Mouse (Mus musculus) ES-E14 (cell line): ENCODE data around the gene Eif1b. TPM values are rescaled to one million over a fixed set of nuclear protein-coding genes. Genes with fewer than 3 reads are reported as not detected.

Source experiments
- DNase-seq: peaks from one replicate; pipeline ENCODE4 v3.0.0-alpha.2; 2013; ENCODE audit warnings: low read depth, low spot score
- H3K27ac ChIP-seq: 2 replicates; pipeline ENCODE4 v1.5.1; 2012; ENCODE audit warnings: low read depth, mild to moderate bottlenecking, low read length, moderate library complexity, mixed read lengths; ENCODE audit not compliant: poor library complexity, insufficient read depth, severe bottlenecking
- H3K36me3 ChIP-seq: 2 replicates; pipeline ENCODE4 v1.6.1; 2012; ENCODE audit warnings: mild to moderate bottlenecking, low read length, moderate library complexity, mixed read lengths; ENCODE audit not compliant: control insufficient read depth, poor library complexity, insufficient read depth, severe bottlenecking
- H3K4me1 ChIP-seq, 2 experiments: fragments of 150-350 bp in 1 of 2; sonication (generic) in 1 of 2; 2 replicates each; pipeline ENCODE4 v1.6.1; 2012; ENCODE audit warnings: low read length in 2 of 2, mild to moderate bottlenecking in 1 of 2, mixed read lengths in 1 of 2; ENCODE audit not compliant: control insufficient read depth in 2 of 2, insufficient read depth in 2 of 2, poor library complexity in 1 of 2
- H3K4me3 ChIP-seq, 2 experiments: fragments of 150-350 bp in 1 of 2; sonication (generic) in 1 of 2; 2 replicates each; pipeline ENCODE4 v1.5.1; 2012; ENCODE audit warnings: low read length in 2 of 2, low read depth in 1 of 2, mild to moderate bottlenecking in 1 of 2, mixed read lengths in 1 of 2; ENCODE audit not compliant: insufficient read depth in 1 of 2, poor library complexity in 1 of 2, severe bottlenecking in 1 of 2
- H3K9ac ChIP-seq: 2 replicates; pipeline ENCODE4 v1.6.1; 2012; ENCODE audit warnings: low read depth, mild to moderate bottlenecking, low read length, mixed read lengths; ENCODE audit not compliant: poor library complexity, insufficient read depth, severe bottlenecking
- H3K9me3 ChIP-seq: fragments of 150-350 bp; sonication (generic); 2 replicates; pipeline ENCODE4 v1.6.1; 2012; ENCODE audit warnings: low read depth, mild to moderate bottlenecking, low read length; ENCODE audit not compliant: control insufficient read depth, insufficient read depth
- CHD2 ChIP-seq: IDR thresholded peaks from 2 replicates; pipeline ENCODE4 v1.6.1; 2014; ENCODE audit warnings: mild to moderate bottlenecking, low read depth, low read length, inconsistent platforms
- HCFC1 ChIP-seq: IDR thresholded peaks from 2 replicates; pipeline ENCODE4 v1.6.1; 2012; ENCODE audit warnings: low read length, inconsistent platforms, borderline replicate concordance; ENCODE audit not compliant: insufficient read depth
- MAFK ChIP-seq: IDR thresholded peaks from 2 replicates; pipeline ENCODE4 v1.6.1; 2014; ENCODE audit warnings: mild to moderate bottlenecking, low read depth, low read length, inconsistent platforms; ENCODE audit not compliant: insufficient read depth
- ZC3H11A ChIP-seq: IDR thresholded peaks from 2 replicates; pipeline ENCODE4 v1.6.1; 2012; ENCODE audit warnings: low read depth, mild to moderate bottlenecking, inconsistent platforms, low read length, borderline replicate concordance
- ZNF384 ChIP-seq: IDR thresholded peaks from 2 replicates; pipeline ENCODE4 v1.6.1; 2012; ENCODE audit warnings: low read depth, low read length, inconsistent platforms
- in situ Hi-C, 2 experiments: fragments of 600-800 bp; cut with MboI; formaldehyde crosslinking; loops; one replicate each; pipeline ENCODE4 v1.15.1; 2025; ENCODE audit warnings: low sequenced_read_pairs in 2 of 2, inconsistent platforms in 1 of 2; ENCODE audit not compliant: unreplicated experiment in 2 of 2
- total RNA-seq: library from RNA; depleted of rRNA; stranded (reverse); fragments of 300-350 nt; gene quantifications from 2 replicates; pipeline ENCODE4 v1.2.3, GENCODE M21; 2012

The Eif1b gene
- total RNA-seq, 1 experiment = 24.3 TPM

DNA sequence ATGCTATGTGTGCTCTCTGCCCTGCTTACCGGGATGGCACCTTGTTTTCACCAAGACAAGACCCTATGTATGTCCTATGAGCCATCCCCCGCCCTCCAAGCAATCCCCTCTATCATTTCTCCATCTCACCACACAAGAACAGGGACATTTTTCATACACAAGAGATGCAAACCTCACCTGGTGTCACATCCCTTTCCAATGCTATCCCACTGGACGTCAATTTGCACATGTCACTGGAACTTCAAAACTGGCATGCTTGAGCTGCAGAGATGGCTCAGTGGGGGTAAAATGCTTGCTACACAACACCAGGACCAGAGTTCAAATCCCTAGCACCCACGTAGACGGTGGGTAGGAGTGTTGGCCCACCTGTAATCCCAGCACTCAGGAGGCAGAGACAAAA lies 6.0 kb downstream of the Eif1b start:
- TF ChIP-seq ZNF384 (no peak), CHD2 (no peak), HCFC1 (no peak), ZC3H11A (no peak), MAFK (no peak)
- Histone ChIP-seq H3K9me3 (no peaks in the 10 kb centered on the region), H3K4me1 (no peaks in the 10 kb centered on the region), H3K9ac (no peak overlapping the region), H3K4me3 (no peak overlapping the region), H3K27ac (no peak overlapping the region), H3K36me3 (peaks cover 14% of the 10 kb centered on the region; the same call in 1 of the 2 replicates)
- in situ Hi-C loops = no loop called here
- DNase-seq = no peak

GRCm38 (mm10) chr9:120501191-120501902 lies 9.3 kb downstream of the Eif1b start:
- peak; percentile 30 for DNase-seq
- in situ Hi-C loops = loop anchor here in 1 of 2 experiments (5.0 kb wide), 1 partner anchor 81 kb away; no protein-coding TSS in a partner anchor
- no peak overlapping the region for H3K9ac ChIP-seq
- TF ChIP-seq ZC3H11A = no peak
- TF ChIP-seq HCFC1 = no peak
- TF ChIP-seq CHD2 = no peak
- TF ChIP-seq MAFK = no peak
- TF ChIP-seq ZNF384 = no peak
- H3K4me3 ChIP-seq = no peak overlapping the region
- no peaks in the 10 kb centered on the region for H3K9me3 ChIP-seq
- H3K27ac ChIP-seq = no peak overlapping the region
- H3K4me1 ChIP-seq = no peaks in the 10 kb centered on the region
- H3K36me3 ChIP-seq = no peaks in the 10 kb centered on the region

DNA sequence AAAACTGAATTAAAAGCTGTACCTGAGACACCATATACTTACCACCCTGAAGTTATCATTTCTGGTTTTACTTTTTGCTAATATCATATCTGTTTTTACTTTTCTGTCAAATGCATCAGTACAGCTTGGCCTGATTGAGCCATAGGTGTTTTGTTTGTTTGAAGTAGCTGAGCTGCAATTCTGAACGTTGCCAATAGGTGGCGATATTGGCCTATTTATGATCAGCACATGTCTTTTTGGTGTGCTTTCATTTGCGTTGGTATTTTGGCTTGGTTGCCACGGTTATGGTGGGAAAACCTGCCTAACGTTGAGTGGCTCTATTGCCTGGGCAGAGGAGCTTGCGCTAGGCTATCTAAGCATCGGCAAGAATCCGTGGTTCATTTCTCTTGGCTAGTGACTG lies 10.0 kb downstream of the Eif1b start:
- no peaks in the 10 kb centered on the region for H3K36me3 ChIP-seq
- no peaks in the 10 kb centered on the region for H3K4me1 ChIP-seq
- DNase-seq = peak; percentile 87
- H3K4me3 ChIP-seq = no peak overlapping the region
- no peak overlapping the region for H3K9ac ChIP-seq
- no peaks in the 10 kb centered on the region for H3K9me3 ChIP-seq
- TF ChIP-seq ZC3H11A (0 out of 2 replicates have a peak, but pooled peaks have one; percentile 59), ZNF384 (no peak)
- in situ Hi-C loops = loop anchor here in 1 of 2 experiments (5.0 kb wide), 1 partner anchor 80 kb away; no protein-coding TSS in a partner anchor
- no peak overlapping the region for H3K27ac ChIP-seq

GRCm38 (mm10) chr9:120504423-120504822 lies 12.4 kb downstream of the Eif1b start:
- Histone ChIP-seq H3K4me3 (no peak overlapping the region), H3K27ac (no peak overlapping the region), H3K36me3 (no peaks in the 10 kb centered on the region), H3K9me3 (no peaks in the 10 kb centered on the region), H3K4me1 (no peaks in the 10 kb centered on the region), H3K9ac (no peak overlapping the region)
- in situ Hi-C loops = loop anchor here in 1 of 2 experiments (5.0 kb wide), 1 partner anchor 78 kb away; no protein-coding TSS in a partner anchor
- TF ChIP-seq HCFC1 (no peak), ZC3H11A (no peak), CHD2 (no peak), MAFK (no peak), ZNF384 (no peak)
- DNase-seq = no peak
